Mouse (Mus musculus) fibroblast of lung, adult 2 months (primary cell): ENCODE results near the gene Frat1.

ENCODE experiments used
- DNase-seq: peaks from one replicate; pipeline ENCODE4 v3.0.0-alpha.2; 2011; ENCODE audit warnings: low read depth

The Frat1 gene

DNA sequence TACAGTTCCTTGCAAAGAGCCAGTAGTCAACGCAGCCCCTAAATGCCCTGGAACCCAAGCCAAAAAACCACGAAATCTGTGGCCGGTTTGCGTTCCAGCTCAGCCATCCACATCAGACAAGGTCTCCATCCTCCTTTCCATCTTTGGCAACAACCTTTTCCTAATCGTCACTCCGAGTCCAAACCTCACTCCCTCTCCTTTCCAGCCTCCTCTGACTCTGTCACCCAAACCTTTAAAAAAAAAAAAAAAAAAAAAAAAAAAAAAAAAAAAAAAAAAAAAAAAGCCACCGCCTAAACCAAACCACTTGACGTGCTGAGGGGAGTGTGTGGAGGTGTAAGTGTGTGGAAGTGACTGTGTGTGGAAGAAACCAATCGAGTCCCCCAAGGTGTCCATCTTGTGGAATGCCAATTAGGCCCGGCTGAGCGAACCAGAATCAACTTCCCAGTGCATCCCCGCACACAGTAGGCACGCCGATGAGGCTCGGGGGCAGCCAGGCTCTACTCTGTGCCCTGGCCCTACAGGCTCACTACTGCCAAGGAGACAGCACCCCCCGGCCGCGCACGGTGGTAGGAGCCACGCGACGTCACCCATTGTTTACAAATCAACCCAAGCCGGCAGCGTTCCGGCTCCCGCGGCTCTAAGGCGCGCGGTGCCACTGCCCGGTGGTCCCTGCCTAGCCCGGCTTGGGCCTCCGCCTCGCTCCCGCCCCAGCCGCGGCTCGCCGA is at the start of gene Frat1:
Gene Frat1, plus strand, starts transcription at position 590 of the 725 bp plus-strand sequence.
- peak; percentile 36 for DNase-seq

DNA sequence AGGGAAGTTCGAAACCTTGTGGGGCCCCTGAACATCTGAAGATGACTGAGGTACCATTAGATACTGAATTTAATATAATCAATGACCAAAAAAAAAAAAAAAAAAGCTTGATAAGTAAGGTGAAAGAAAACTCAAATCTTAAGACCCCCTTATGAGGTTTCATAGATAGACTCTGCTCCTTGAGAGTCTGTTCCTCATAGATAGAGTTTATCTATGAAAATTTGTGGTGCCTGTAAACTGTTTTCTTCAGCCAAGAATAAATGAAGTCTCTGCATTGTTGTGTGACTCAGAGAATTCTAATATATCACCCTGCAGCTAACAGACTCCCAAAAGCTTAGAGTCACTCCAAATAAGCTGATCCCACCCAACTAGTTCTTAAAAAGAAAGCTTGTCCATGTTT is 42.9 kb upstream of the Frat1 start:
- DNase-seq, result no peak

DNA sequence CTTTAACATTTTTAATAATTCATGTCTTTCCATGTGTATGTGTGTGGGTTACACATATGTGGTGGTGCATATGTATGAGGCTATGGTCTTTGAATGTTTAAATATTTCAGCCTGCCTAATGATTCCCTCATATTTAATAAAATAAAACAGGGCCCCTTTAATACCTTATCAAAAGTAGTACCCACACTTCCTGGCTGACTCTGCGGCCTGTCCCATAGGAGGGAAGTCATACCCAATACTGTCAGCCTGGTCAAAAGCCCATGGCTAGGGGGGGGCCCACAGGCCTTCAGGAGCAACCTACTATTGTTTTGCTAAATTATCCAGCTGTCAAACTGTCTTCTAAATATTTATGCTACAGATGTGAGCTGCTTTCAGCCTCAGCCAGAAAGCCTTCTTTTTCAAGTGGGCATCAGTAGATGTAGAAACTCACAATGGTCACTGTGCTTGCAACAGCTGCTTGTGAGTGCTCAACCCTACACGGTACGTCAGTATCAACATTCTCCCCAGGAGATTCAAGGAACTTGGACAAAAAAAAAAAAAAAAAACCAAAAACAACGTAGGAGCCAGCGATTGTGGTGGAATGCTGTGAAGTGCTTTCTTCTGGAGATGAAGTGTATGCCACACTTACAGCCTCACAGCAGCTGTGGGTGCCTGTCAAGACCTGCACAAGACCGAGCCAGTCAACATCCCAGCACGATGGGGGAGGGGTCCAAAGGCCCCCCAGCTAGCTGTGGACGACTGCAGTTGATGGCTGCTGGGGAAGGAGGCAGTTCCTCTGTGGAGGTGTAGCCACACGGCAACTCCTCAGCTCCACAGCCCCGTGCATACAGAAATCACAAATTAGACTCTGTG is 40.4 kb upstream of the Frat1 start:
- DNase-seq, result no peak

DNA sequence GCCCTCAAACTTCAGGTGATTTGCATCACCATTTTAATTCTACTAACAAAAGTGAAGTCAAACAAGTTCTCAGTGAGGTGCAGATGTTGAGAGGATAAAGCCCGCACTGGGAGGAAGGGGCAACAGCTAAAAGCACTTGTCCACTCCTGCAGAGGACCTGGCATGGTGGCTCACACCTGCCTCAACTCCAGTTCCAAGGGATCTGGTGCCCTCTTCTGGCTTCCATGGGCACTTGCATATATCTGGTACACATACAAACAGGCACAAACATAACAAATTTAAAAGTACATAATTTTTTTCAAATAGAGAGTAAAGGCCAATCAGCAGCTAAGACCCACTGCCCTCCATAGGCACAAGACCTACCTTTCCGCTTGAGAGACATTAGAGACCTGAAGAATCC is 38.4 kb upstream of the Frat1 start:
- no peak for DNase-seq

DNA sequence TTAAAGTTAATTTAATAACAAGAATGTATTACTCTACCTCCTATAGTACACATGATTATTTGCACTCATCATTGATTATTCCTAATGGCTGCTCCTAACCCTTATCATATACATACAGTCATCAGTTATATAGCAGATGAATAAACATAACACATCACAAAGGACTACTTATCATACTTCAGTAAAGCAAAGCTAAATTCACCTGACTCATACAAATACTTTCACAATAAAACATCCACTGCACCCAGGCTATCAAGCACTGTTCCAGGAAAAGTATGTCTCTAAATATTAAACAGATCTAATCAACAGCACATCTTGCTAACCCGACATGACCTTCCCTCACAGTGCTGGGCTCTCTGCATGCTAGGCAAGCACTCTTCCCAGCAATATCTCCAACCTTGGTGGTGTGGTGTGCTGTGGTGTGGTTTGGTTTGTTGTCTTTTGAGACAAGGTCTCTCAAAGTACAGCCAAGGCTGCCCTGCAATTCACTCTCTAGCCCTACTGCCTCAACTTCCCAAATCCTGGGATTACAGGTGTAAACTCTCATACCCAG is 36.8 kb upstream of the Frat1 start:
- DNase-seq, result no peak

DNA sequence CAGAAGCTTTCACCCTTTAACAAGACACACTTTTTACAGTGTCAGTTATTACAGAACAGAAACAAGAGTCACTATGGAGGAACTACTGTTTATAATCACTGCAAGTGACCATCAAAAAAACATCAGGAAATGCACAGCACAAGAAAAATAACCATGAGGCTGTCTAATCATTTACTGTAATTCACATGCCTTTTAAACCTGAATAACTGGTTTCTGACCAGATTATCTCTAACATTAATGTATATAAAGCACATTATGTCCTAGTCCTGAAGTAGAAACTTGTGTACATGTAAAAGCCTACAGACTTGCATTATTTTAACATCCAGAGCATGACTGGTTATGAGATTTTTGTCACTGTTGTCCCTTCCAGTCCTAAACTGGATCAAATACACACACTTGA is 35.8 kb upstream of the Frat1 start:
- no peak for DNase-seq

DNA sequence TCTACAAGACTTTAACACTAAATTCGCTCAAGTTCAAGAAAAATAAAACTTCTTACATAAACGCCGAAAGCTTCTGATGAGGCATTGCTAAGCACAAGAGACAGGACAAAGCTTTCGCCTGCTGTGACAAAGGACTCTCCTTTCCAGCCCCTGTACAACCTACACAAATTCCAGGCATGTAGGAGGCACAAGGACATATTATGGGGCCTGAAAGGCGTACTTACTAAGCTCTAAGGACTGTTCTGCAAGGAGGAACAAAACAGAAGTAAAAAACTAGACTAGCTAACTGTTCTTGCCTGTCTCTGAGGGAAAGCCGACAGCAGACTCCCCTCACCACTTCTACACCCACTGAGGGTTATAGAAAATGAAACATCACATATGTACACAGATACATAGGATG is 34.9 kb upstream of the Frat1 start:
- no peak for DNase-seq

DNA sequence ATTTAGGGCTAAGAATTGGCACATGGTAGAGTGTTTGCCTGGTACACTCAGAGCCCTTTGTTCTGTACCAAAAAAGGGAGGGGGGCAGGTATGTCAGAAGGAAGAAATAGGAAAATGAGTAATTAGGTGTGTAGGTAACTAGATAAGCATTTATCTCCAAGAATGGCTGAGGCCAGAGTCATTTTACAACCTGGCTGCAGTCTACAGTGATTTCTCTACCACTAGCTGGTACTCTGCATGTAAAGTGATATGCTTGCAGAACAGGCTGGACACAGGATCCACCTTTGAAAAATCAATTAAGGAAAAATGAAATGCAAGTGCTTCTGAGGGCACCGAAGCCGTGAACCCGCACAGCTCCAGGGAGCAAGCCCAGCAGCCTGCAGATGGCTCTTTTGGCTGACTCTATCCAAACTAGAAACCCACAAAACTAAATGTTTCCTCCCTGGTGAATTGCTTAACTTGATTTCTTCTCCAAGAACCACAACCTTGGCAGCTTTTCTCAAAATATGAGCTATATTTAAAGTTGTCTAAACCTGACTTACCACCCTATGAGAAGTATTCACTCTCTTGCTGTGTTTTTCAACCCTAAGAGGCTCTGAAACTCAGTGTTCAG is 33.5 kb upstream of the Frat1 start:
- peak; percentile 70 for DNase-seq

DNA sequence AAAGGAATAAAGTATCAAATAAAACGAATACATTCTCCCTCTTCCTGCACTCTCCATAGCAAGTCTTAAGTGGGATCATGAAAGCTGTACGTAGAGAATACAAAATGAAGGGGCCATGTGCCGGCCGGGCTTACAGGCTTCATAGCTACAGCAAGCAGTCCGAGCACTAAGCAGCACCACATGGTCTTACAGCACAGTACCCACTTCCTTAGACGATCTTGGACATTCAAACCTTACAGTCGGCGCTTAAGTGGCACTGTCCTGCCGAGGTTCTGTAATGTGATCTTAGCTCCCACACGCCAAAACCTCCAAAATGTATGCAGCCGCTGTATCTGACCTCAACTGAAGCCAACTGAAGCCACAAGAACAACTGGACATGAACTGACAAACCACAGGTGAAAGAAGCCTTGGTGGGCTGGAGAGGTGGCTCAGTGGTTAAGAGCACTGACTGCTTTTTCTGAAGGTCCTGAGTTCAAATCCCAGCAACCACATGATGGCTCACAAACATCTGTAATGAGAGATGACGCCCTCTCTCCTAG is 32.9 kb upstream of the Frat1 start:
- no peak for DNase-seq

DNA sequence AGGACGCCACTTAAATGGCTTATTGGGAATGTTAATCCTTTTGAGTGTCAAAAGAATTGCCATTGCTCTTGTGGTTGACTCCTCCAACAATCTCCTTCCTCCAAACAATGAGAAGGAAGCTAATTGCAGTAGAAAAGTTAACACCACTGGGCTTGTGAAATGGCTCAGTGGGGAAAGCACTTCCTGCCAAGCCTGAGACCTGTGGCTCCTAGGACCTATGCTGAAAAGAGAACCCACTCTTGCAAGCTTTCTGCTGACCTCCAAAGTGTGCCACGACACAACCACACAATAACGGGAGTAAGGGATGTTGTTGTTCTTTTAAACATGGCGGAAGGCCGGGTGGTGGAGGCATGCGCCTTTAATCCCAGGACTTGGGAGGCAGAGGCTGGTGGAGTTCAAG is 32.2 kb upstream of the Frat1 start:
- no peak for DNase-seq

DNA sequence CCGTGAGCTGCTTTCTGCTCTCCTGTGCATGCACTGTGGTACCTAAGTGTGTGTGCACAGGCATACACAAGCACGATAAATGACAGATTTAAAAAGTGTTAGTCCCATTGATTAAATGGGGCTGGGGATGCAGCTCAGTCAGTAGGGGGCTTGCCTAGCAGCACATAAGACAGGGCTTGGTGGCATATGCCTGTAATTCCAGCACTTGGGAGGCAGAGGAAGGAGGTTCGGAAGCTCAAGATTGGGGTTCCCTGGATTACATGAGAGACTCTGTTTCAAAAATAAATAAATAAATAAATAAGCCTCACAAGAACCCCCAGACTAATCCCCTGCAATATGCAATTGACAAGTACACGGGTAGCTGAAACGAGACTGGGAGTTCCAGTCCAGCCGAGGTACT is 29.3 kb upstream of the Frat1 start:
- DNase-seq, result no peak

DNA sequence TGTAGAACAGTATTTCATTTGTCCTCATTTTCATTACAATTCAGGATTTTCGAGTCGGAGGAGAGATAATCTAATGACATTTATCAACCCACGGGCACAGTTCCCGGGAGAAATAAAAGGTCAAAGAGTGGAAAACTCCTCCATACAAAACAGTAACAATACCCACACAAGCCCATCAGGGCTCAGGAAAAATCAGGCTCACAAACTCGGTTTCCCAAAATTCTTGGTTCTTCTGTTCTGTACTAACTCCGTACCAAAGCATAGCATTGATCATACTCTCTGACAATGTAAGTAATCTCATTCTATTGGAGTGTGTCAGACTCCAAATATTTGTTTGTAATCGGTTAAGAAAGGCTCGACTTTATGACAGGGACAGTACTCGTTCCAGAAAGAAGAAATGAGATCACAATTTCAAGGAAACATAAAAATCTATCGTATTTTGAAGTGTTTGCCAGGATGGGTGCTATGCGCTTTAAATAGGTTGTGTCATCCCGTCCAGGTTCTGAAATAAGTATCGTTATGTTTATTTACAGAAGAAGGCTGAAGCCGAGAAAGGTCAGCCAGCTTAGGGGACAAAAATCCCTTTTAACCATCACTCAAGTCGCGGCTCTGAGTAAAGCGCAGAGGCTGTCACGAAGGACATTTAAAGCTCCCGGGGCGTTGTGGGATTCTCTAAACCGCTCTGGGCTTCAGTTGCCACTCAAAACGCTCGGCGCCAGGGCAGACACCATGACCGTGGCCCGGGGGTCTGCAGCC is 28.6 kb upstream of the Frat1 start:
- DNase-seq, result no peak

DNA sequence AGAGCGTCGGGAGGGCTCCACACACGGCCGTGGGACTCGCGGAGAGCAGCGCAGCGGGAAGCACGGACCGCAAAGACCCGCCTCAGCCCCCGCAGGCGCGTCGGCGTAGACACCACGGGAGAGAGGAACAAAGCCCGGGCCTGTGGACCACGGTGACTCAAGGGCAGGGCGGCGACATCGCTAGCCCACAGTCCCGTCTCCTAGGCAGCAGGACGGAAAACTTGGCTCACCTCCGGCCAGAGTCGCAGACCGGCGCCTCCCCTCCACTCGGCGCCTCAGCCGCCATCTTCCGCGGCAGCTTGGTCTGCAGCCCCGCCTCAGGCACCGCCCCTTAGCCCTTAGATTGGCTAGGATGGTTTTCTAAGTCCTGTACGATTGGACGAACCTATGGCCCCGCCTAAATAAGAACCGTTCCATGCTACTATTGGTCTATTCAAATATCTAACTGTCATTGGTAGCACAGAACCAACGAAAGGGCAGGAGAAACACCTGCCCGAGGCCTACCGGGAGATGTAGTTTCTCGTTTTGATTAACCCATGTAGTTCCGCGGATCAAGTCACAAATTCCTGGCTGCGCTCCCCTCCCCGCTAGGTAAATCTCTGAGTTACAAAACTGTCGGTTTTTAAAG is 27.9 kb upstream of the Frat1 start, which contains the start of gene Arhgap19:
Gene Arhgap19, minus strand, starts transcription at position 306 of the 628 bp plus-strand sequence.
- DNase-seq, result peak; percentile 89

DNA sequence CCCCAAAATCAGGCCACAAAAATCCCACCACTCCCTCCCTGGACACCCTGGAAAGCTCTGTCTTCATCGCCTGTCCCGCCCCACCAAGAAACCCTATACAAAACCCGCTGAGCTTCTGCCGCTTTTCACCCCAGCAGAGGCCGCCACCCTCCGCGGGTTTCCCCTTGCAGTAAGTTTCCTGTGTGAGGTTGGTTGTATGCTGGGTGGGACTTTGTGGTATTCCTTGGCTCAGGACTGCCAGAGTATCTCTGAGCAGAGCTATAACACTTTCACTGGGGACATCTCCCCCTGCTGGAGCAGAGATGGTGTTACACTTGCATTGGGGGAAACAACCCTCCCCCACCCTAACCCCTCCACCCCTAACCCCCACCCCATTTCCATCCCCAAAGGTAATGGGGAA is 26.4 kb upstream of the Frat1 start:
- DNase-seq, result no peak

DNA sequence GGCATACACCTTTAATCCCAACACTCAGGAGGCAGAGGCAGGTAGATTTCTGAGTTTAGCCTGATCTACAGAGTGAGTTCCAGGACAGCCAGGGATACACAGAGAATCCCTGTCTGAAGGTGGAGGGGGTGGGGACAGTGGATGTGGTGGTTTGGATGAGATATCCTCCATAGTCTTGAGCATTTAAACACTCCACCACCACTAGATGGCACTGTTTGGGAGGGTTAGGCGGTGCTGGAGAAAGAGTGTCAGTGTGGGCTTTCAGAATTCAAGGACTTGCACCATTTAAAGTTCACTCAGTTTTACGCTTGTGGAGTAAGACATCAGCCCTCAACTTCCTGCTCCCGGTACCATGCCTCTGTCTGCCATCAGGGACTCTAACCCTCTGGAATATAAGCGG is 23.9 kb upstream of the Frat1 start:
- no peak for DNase-seq

DNA sequence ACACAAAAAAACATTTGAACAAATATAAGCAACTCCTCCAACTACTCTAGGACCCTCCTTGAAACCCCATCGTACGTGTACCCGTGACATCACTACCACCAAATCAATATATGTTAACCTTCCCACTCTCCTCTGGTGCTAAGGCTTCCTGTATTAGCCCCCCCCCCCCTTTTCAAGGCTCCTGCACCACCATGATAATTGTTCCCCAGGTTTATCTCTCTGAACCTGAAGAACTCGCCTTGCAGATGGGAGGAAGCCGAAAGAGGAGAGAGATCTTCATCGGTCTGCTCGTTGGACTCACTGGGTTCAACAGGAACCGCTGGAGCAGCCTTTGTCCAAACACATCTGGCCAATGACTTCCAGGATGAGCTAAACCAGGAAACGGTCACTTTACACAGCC is 22.3 kb upstream of the Frat1 start:
- DNase-seq, result no peak

DNA sequence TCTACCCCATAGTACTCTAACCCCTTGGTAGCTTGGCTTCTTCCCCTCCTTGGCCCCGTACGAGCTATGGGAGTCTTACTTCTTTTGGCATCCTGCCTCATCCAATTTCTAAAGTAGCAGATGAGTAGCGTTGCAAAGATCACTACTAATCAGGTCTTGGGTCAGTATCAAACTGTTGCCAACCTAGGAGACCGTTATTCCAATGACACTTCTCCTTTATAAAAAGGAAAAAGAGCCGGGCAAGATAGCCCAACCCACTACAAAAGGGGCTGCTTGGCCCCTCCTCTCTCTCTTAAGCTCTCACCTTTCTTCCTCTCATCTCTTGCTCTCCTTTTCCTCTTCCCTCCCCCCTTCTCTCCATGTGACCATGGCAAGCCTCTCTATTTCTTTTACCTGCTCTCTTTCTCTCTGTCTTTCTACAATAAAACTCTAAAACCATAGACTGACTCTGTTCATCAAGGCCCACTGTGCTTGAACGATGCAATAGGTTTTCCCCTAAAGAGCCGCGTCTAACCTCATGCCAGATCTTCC is 21.6 kb upstream of the Frat1 start:
- no peak for DNase-seq

DNA sequence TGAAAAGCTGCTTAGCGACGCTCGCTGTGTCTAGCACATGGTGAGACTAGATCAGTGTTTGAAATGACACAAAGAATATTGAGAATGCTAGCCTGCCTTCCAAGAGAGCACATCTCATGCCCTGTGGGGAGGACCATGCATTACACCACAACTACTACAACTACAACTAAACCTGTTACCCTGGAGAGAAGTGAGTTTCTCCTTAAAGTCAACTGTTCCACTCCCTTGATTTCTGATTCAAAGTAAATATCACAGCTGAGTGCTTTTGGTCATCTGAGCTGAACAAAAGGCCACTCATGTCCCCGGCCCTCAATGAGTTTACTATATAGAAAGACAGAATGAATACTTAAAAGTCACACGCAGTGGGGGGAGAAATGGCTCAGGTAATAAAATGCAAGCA is 19.7 kb upstream of the Frat1 start:
- no peak for DNase-seq

DNA sequence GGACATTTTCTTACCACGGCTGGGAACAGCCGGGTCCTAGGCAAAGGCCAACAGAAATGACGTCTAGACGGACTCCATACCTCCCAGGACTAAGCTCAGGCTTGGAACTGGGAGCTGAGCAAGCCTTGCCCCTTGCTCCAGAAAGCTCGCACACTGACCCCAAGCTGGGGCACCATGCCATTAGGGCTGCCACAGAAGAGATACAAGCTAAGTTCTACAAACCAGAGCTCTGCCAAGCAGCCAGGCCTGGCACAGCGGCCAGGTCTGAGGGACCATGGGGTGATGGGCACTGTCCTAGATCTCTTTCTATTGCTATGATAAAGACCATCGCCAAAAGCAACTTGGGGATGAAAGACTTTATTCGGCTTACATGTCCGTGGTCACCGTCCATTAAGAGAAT is 17.2 kb upstream of the Frat1 start:
- DNase-seq, result no peak

DNA sequence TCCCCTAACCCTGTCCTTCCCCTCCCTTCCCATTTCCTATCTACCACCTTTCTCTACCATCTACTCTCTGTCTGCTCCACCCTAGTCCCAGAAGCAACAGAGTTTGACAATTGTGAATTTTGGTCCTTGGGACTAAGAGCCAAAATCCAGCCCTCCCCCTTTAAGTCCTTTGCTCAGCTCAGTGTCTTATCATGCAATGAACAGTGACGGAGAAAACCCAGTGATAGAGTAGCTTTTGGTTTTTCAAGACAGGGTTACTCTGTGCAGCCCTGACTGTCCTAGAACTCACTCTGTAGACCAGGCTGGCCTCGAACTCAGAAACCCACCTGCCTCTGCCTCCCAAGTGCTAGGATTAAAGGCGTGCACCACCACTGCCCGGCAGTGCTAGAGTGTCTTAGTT is 16.4 kb upstream of the Frat1 start:
- no peak for DNase-seq

DNA sequence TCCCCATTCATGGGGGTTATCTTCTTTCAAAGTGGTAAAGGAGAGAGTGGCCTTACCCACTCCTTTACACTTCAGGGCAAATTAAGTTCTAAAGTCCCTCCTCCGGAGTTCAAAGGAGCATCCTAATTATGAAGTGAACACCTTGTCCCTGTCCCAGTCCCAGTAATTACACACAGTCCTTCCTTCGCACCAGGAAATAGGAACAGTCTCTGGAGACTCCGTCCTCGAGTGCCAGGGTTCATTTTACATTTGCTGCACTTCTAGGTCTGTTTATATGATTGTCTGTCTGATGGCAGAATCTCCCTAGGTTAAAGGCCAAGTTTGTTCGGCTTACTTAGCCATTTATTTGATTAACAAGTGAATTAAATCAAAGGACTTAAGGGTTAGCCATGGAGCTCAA is 13.4 kb upstream of the Frat1 start:
- no peak for DNase-seq
